Mouse (Mus musculus): Measurements from ENCODE around the gene Slc38a3.

GRCm38 (mm10) chr9:107654585-107654984 is 14.7 kb downstream of the Slc38a3 start:
- TF ChIP-seq CTCF (IDR thresholded peaks at IDR 0.05; ENCODE audit: borderline replicate concordance, insufficient read depth, low read depth, low read length), result no peak
- no peak for TF ChIP-seq POLR2A (IDR thresholded peaks at IDR 0.05; ENCODE audit: borderline replicate concordance, insufficient read depth, low read length)

All from cerebellum, adult 2 months (tissue).